Mouse (Mus musculus) cerebellum, adult 2 months (tissue): ENCODE measurements around the gene Tmc3.

Experiments
- CTCF ChIP-seq: fragments of 200-500 bp; IDR thresholded peaks from 2 replicates; pipeline ENCODE4 v1.5.1; 2011; ENCODE audit warnings: low read depth, mild to moderate bottlenecking, control low read depth, low read length, moderate library complexity, borderline replicate concordance; ENCODE audit not compliant: insufficient read depth
- POLR2A ChIP-seq: fragments of 200-500 bp; IDR thresholded peaks from 2 replicates; pipeline ENCODE4 v1.6.1; 2011; ENCODE audit warnings: low read length, control low read depth, borderline replicate concordance; ENCODE audit not compliant: insufficient read depth

DNA sequence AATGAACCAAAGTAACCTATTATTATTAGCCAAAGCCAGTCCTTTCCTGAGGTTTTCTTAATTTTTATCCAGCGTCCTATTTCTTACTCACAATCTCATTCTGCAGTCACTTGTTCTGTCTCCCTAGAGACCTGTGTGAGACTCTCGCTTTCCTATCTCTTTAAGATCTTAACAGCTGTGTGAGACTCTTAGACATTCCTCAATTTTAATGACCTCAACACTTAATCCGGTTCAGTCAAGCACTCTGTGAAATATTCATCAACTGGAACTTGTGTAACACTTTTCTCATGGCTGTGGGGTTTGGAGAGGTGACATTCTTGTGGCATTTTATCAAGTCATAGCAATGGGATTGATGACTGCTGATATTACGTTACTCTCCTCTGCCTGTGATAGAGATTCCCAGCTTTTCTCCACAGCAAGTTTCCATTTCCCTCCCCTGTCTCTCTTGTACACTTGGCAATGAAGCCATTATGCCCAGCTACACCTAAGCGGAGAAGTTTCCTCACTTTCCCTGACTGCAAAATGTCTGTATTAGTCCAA is 25.9 kb upstream of the Tmc3 start:
- no peak for TF ChIP-seq CTCF
- TF ChIP-seq POLR2A = no peak
